Mouse (Mus musculus): ENCODE measurements at regions not wholly inside any gene's neighbourhood (a gene's known extent, or its start where the extent isn't known, plus 50 kb on each side); places are given as distances from the start of the nearest gene placed in this dataset.

GRCm38 (mm10) chr3:102574320-102574719 is 104.6 kb downstream of the Ngf start:
- DNase-seq (ENCODE audit: low spot score): no peak

GRCm38 (mm10) chr3:102576896-102577295 is 107.2 kb downstream of the Ngf start:
- DNase-seq (ENCODE audit: low spot score): no peak

GRCm38 (mm10) chr3:102581830-102582229 is 112.1 kb downstream of the Ngf start:
- DNase-seq (ENCODE audit: low spot score): no peak

GRCm38 (mm10) chr3:102585136-102585535 is 115.4 kb downstream of the Ngf start:
- DNase-seq (ENCODE audit: low spot score): no peak

- DNase-seq (ENCODE audit: low spot score): no peak
Observed at GRCm38 (mm10) chr3:102586221-102586620, 116.5 kb downstream of the Ngf start.

- no peak for DNase-seq (ENCODE audit: low spot score)
Observed at GRCm38 (mm10) chr3:102592041-102592440, 122.3 kb downstream of the Ngf start.

- DNase-seq (ENCODE audit: low spot score): no peak
Observed at GRCm38 (mm10) chr3:102596944-102597551, 127.3 kb downstream of the Ngf start.

GRCm38 (mm10) chr3:102599061-102599460 is 129.3 kb downstream of the Ngf start:
- DNase-seq (ENCODE audit: low spot score): no peak

- DNase-seq (ENCODE audit: low spot score): no peak
Observed at GRCm38 (mm10) chr3:102602766-102603165, 131.6 kb upstream of the Tspan2 start.

- DNase-seq (ENCODE audit: low spot score): no peak
Observed at GRCm38 (mm10) chr3:102605284-102605683, 129.0 kb upstream of the Tspan2 start.

- DNase-seq (ENCODE audit: low spot score): no peak
Observed at GRCm38 (mm10) chr3:102610970-102611369, 123.4 kb upstream of the Tspan2 start.

GRCm38 (mm10) chr3:102611398-102612366 is 122.6 kb upstream of the Tspan2 start:
- DNase-seq (ENCODE audit: low spot score): no peak

GRCm38 (mm10) chr3:102619666-102620377 is 114.5 kb upstream of the Tspan2 start:
- DNase-seq (ENCODE audit: low spot score): no peak

GRCm38 (mm10) chr3:102636076-102636475 is 98.3 kb upstream of the Tspan2 start:
- DNase-seq (ENCODE audit: low spot score): no peak

GRCm38 (mm10) chr3:102636674-102637073 is 97.7 kb upstream of the Tspan2 start:
- no peak for DNase-seq (ENCODE audit: low spot score)

- DNase-seq (ENCODE audit: low spot score): no peak
Observed at GRCm38 (mm10) chr3:102644276-102644940, 89.9 kb upstream of the Tspan2 start.

GRCm38 (mm10) chr3:102648450-102648849 is 85.9 kb upstream of the Tspan2 start:
- no peak for DNase-seq (ENCODE audit: low spot score)

GRCm38 (mm10) chr3:102654962-102655361 is 79.4 kb upstream of the Tspan2 start:
- no peak for DNase-seq (ENCODE audit: low spot score)

GRCm38 (mm10) chr3:102657116-102657515 is 77.2 kb upstream of the Tspan2 start:
- no peak for DNase-seq (ENCODE audit: low spot score)

- no peak for DNase-seq (ENCODE audit: low spot score)
Observed at GRCm38 (mm10) chr3:102657531-102658060, 76.7 kb upstream of the Tspan2 start.

GRCm38 (mm10) chr3:102659352-102659751 is 75.0 kb upstream of the Tspan2 start:
- no peak for DNase-seq (ENCODE audit: low spot score)

GRCm38 (mm10) chr3:102661296-102661695 is 73.0 kb upstream of the Tspan2 start:
- no peak for DNase-seq (ENCODE audit: low spot score)
